Mouse (Mus musculus) adrenal gland, postnatal 4 days (tissue): ENCODE measurements around the gene Alkbh7. TPM values are rescaled to one million over a fixed set of nuclear protein-coding genes. Genes with fewer than 3 reads are reported as not detected.

Experiments used
- DNase-seq, 2 experiments: peaks; one replicate each; pipeline ENCODE4 v3.0.0; 2021 to 2022; ENCODE audit warnings: low spot score in 2 of 2, mixed read lengths in 2 of 2
- total RNA-seq, 2 experiments: library from RNA; stranded (reverse); gene quantifications; 2 replicates each; pipeline ENCODE4 v1.2.3; 2021

The Alkbh7 gene
- total RNA-seq, 2 experiments from 2014 or later: 63.6 to 63.7 TPM

- DNase-seq: no peak
Observed at GRCm38 (mm10) chr17:57029691-57030090, 32.6 kb downstream of the Alkbh7 start.

- DNase-seq: peak in 1 of 2 experiments; percentile 25
Observed at GRCm38 (mm10) chr17:57030931-57031660, 34.0 kb downstream of the Alkbh7 start, which contains the start of gene Khsrp. Gene Khsrp, minus strand, starts transcription at chr17:57031522.

GRCm38 (mm10) chr17:57031661-57032420 is 34.7 kb downstream of the Alkbh7 start:
- DNase-seq: peak; percentile 85 to 96

- DNase-seq: no peak
Observed at GRCm38 (mm10) chr17:57032854-57033253, 35.7 kb downstream of the Alkbh7 start.

- no peak for DNase-seq
Observed at GRCm38 (mm10) chr17:57038978-57039377, 41.8 kb downstream of the Alkbh7 start.

GRCm38 (mm10) chr17:57041554-57041953 is 44.4 kb downstream of the Alkbh7 start, which contains the start of gene Slc25a41:
Gene Slc25a41, minus strand, starts transcription at chr17:57041654.
- DNase-seq: no peak

GRCm38 (mm10) chr17:57047406-57047805 is 50.3 kb downstream of the Alkbh7 start:
- DNase-seq: no peak

- DNase-seq: no peak
Observed at GRCm38 (mm10) chr17:57048816-57049215, 51.7 kb downstream of the Alkbh7 start.

Other genes starting within 250 kb of the Alkbh7 start
- 1 to 10 TPM; 4.1 to 5.2 TPM for gene Nrtn, start 239.8 kb upstream of the Alkbh7 start, total RNA-seq
- 10 to 100 TPM; 53.0 to 56.2 TPM for gene Dus3l, start 232.6 kb upstream of the Alkbh7 start, total RNA-seq
- gene Prr22, start 227.1 kb upstream of the Alkbh7 start, total RNA-seq: under 1 TPM; 0.76 to 0.90 TPM
- 1 to 10 TPM; 7.4 to 7.6 TPM for gene Rfx2, start 166.3 kb upstream of the Alkbh7 start, total RNA-seq
- gene Acsbg2, start 122.9 kb upstream of the Alkbh7 start, total RNA-seq: under 1 TPM in 1 of 2 experiments, not detected in 1; 0.25 TPM
- 1 to 10 TPM; 1.1 to 2.7 TPM for gene 1700061G19Rik, start 121.9 kb upstream of the Alkbh7 start, total RNA-seq
- gene Mllt1, start 61.9 kb upstream of the Alkbh7 start, total RNA-seq: 10 to 100 TPM; 34.4 to 38.9 TPM
- under 1 TPM; 0.17 to 0.28 TPM for gene Acer1, start 15.2 kb upstream of the Alkbh7 start, total RNA-seq
- gene Clpp, start 7.0 kb upstream of the Alkbh7 start, total RNA-seq: 10 to 100 TPM; 79.6 to 82.7 TPM
- gene Pspn, start 2.7 kb downstream of the Alkbh7 start, total RNA-seq: 1 to 10 TPM in 1 of 2 experiments, not detected in 1; 1.8 TPM
- 10 to 100 TPM; 55.7 to 58.6 TPM for gene Gtf2f1, start 13.9 kb downstream of the Alkbh7 start, total RNA-seq
- gene Gm17949, start 14.1 kb downstream of the Alkbh7 start, total RNA-seq: under 1 TPM; 0.25 to 0.45 TPM
- 100 to 1,000 TPM; 141 to 156 TPM for gene Khsrp, start 34.2 kb downstream of the Alkbh7 start, total RNA-seq
- not detected for gene Slc25a41, start 44.3 kb downstream of the Alkbh7 start, total RNA-seq
- 1 to 10 TPM; 2.6 to 7.3 TPM for gene Crb3, start 61.8 kb downstream of the Alkbh7 start, total RNA-seq
- gene Slc25a23, start 62.5 kb downstream of the Alkbh7 start, total RNA-seq: 10 to 100 TPM; 80.0 to 85.9 TPM
- 1 to 10 TPM; 1.6 to 2.6 TPM for gene Dennd1c, start 81.2 kb downstream of the Alkbh7 start, total RNA-seq
- 10 to 100 TPM; 15.7 to 27.3 TPM for gene Tubb4a, start 90.4 kb downstream of the Alkbh7 start, total RNA-seq
- gene Tnfsf9, start 108.0 kb downstream of the Alkbh7 start, total RNA-seq: under 1 TPM; 0.40 to 0.45 TPM
- not detected for gene Cd70, start 152.4 kb downstream of the Alkbh7 start, total RNA-seq
- gene Tnfsf14, start 196.8 kb downstream of the Alkbh7 start, total RNA-seq: under 1 TPM in 1 of 2 experiments, not detected in 1; 0.28 TPM
- gene C3, start 230.8 kb downstream of the Alkbh7 start, total RNA-seq: 100 to 1,000 TPM in 1 of 2 experiments, 10 to 100 TPM in 1; 60.7 to 452 TPM